Mouse (Mus musculus): ENCODE results near the gene Capn13. TPM values are rescaled to one million over a fixed set of nuclear protein-coding genes. Genes with fewer than 3 reads are reported as not detected.

The Capn13 gene
- not detected for total RNA-seq (2021)
- long read RNA-seq, experiment 1 = 0 reads
- long read RNA-seq, experiment 2 = 0 reads

DNA sequence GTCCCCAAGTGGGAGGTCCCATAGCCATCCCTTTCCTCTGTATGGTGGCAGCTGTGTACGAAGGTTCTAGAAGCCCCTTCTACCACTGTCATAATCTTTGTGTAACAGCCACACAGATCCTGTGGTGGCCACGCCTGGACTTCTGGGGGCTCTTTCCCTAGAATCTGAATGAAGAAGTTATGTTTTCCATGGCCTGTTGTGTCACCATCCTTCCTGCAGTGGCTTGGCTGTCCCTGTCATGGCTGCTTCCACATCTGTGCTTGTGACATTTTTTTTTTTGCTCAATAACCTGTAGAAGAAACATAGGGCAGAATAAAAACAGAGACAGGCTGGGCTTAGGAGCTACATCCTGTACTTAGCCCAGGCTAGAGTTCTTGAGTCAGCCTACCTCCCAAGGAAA lies at the start of gene Capn13:
Gene Capn13 (minus strand): TSS at position 5 of the 400 bp plus-strand sequence.
- no peak for DNase-seq (ENCODE audit: low spot score in 2 of 2)

DNA sequence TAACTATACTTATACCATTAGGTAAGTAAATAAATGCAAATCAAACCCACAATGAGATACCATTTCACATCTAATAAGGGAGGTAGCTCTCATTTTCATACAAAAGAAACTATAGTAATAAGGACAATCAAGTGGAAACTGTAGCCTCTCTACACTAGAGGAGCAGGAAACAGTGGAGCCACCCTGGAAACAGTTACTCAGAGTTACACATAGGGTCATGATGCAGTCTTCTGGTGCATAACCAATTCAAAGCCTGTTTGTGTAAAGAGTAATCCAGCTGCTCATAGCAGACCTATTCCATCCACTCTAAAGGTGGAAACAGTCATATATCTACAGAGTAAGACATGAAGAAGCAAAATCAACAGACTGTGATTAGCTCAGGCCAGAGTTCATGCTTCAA lies 48.4 kb upstream of the Capn13 start:
- no peak for DNase-seq (ENCODE audit: low spot score in 2 of 2)

DNA sequence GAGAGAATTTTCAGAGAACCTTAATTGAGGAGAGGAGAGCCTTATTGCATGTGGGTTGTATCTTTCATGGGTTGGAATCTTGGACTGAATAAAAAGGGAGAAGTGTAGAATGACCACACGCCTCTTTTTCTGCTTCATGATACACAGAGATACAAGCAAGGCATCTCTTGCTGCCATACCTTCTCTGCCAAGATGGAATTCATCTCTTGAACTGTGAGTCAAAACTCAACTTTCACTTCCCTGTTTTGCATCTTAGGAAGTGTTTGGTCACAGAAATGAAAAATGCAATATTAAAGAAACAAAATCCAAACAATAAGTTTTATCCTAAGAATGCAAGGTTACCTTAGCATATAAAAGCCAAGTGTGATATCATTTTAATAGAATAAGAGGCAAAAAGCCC lies 40.1 kb upstream of the Capn13 start:
- DNase-seq (ENCODE audit: low spot score in 2 of 2) = no peak

DNA sequence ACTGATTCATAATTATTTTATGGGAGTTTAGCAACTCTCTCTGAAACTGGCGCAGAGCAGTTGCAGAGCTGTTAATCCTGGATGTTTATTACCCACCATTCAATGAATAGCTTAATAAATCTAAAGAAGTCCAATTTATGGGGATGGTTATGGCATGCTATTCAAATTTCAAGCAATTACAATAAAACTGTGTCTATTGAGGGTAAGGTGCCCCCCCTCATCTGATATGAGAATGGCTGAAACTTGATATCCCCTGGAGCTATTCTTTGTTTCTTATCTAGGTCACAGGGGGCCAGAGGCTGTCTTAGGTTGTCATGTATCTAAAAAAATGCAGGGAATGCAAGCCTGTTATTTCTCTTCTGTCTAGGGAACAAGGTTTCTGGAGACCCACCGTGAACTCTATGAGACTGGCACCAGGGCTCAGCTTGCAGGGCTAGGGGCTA lies 31.9 kb upstream of the Capn13 start:
- no peak for DNase-seq (ENCODE audit: low spot score in 2 of 2)

DNA sequence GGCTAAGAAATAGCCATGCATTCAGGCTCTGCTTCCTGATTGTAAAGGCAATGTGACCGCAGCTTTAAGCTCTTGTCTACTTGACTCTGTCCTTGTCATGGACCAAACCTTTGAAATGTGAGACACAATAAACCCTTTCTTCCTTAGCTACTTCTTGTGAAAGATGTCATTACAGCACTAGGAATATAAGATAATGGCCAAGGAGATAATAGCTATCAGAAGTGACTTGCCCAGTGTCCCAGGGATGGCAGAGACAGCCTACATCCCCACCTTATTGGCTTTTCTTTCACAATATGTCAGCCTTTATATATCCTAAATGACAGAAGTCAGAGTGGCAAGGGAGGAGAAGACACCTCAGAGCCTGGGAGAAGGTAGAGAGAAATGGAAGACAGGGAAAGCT lies 31.4 kb upstream of the Capn13 start:
- DNase-seq (ENCODE audit: low spot score in 2 of 2) = no peak

DNA sequence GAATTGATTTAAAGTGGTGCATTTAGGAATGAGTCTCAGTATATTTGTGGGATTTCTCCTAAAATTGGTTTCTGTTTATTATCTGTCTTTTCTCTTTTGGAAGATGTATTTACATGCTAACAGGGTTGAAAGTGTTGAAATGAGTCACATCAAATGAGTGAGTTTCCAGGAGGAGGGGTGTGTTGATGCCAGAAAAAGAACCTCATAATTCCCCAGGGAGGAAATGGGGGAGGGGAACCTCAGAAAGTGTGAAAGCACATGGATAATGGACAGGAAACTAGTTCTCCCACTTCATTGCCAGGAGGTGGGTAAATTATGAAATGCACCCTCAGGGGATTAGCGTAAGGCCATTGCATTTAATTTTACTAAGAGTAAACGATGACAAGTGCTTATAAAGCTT lies 16.7 kb upstream of the Capn13 start:
- no peak for DNase-seq (ENCODE audit: low spot score in 2 of 2)

DNA sequence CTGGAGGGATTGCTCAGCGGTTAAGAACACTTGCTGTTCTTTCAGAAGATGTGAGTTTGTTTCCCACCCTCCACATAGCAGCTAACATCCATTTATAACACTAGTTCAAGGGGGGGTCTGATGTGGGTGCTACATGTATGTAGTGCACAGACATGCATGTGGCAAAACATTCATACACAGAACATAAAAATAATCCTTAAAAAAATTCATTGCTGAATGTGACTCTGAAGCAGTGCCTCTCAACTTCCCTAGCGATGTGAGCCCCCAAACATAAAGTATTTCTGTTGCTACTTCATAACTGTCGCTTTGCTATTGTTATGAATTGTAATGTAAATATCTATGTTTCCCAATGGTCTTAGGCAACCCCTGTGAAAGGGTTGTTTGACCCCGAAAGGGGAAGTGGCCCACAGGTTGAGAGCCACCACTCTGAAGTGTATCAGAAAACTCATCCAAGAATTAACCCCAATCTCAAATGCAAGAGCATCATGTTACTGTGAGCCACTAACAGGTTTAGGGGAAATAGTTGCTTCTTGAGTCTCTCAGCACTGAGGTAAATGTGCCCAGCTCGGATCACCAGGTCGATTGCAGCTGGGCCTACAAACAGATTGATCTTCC lies 15.6 kb upstream of the Capn13 start:
- DNase-seq (ENCODE audit: low spot score in 2 of 2) = no peak

DNA sequence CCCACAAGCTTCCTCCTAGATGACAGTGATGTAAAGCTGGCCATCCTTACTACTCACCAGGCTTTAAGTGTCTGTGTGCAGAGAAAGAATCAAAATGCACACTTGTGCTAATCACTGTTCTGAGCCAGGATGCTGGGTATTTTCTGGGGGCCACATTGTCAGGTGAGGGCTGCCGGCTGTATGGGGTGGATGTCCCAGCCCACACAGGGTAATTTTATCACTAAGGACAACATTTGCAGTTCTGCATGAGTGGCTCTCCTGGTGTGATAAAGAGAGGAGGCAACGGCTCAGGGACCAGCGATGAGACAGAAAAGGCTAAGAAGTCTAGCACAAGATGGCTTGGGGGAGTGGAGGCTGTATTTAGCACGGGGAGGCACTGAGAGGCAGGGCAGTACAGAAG lies 11.2 kb upstream of the Capn13 start:
- no peak for DNase-seq (ENCODE audit: low spot score in 2 of 2)

DNA sequence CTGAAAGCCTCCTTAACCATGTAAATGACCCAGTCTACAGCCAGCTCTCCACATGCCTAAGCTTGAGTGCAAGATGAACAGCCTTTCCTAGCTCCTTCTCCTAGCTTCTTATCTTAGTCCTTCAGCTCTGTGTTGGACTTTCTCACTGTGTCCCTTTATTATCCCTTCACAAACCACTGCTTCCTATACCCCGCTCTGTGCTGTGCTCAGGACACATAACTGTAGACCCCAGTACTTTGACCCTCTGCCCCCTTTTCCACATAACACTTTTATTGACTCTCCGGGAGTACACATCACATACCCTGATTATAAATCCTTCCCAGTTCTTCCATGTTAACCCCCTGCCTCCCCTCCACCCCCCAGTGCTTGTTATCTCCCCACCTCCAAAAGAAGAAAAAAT lies 606 bp upstream of the Capn13 start:
- no peak for DNase-seq (ENCODE audit: low spot score in 2 of 2)

DNA sequence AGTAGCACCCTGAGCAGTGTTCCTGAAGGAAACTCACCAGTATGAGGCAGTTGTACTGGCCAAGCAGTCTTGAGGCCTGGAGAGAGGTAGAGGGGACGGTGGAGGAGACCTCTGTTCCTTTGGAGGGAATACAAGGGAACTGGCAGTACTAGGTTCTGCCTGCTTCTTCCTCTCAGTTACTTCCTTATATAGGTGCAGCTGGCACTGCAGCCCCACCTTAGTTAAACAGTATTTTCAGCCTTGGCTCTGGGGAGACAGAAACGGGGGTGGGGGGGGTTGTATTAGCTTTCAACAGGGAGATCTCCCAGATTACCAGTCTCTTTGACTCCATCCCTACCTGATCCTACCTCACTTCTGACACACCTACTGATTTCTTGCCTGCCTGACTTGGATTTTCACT lies 1.5 kb downstream of the Capn13 start:
- no peak for DNase-seq (ENCODE audit: low spot score in 2 of 2)

DNA sequence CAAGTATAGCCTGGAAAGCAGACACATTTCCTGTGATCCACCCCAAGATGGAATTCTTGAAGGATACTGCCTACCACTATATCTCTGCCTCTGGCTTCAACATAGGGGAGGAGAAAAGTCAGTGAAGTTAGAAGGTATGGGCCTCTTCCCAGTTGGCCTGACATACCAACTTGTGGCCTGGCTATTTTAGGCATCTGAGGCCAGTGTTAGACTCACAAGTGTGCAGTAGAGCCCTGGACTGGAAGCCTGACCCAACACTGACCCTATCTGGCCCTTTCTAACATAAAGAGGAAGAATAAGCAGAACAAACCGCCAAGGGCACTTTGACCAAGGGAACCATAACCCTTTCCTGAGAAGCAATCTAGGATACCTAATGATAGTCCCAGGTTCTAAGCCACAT lies 7.3 kb downstream of the Capn13 start:
- no peak for DNase-seq (ENCODE audit: low spot score in 2 of 2)

DNA sequence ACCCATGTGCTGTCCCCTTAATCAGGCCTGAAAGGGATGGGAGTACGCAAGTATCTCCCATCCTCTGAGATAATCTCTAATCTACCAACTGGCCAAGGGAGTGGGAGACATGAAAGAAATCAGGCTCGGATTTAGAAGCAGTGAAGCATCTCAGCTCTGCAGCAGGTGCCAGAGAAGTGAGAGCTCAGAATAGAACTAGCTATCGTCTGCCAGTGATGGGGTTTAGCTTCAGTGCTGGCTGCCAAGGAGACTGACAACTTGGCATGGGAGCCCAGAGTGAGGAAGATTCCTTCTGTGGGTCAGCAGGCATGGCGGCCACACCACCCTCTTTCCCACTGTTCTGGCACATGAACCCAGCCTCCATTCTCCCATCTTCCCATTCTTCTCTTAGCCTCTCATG lies 8.9 kb downstream of the Capn13 start:
- no peak for DNase-seq (ENCODE audit: low spot score in 2 of 2)

DNA sequence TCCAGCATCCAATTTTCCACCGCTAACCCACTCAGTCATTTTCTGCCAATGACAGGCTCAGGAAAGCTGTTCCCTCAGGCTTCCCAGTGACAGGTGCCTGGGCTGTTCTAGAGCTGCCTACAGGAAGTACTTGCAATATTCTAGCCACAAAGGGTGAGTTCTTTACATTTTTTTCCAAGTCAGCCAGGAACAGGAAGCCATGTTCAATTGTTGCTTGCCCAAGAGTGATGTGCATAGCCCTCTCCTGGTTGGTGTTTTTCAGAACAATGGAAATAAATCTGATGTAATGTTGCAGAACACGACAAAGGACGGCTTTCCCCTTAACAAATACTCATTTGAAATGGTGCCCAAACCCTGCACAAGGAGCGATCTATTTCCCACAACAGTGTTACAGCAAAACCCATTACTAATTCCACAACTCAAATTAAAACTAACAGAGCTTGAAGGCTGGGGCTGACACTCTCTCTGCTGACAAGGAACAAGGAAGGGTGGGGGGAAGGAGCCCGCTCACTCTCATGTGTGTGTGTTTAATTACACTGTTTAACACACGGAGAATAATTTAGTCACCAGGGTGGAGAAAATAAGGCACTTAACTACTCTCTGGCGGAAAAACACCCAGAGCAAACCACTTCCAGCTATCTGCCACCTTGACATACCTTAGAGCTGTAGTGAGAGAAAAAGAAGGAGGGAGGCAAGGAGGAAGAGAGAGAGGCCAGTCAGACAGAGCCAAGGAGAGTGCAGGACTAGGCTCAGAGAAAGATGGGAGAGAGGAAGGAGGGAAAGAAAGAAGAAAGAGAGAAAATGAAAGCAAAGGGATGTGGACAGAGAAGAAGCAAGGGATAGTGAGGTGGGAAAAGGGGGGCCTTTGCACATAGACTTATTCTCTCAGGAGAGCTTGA lies 10.2 kb downstream of the Capn13 start:
- DNase-seq (ENCODE audit: low spot score in 2 of 2) = no peak

DNA sequence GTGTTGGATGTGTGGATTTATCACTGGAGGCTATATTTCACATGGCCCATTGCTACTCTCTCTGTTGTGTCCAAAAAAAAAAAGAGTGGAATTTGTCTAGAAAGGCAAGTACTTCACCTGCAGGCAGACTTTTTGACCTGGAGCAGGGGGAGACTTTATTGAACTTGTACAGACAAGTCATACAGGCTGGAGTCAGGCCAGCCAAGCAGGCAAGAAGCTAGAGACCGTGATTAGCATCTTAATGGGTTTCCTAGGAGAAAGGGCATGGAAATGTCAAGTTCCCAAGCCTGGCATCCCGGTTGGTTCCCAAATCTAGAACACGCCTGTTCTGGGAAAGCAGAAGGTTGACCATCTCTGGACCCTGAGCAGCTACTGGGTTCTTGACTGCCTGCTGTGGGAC lies 11.3 kb downstream of the Capn13 start:
- no peak for DNase-seq (ENCODE audit: low spot score in 2 of 2)

DNA sequence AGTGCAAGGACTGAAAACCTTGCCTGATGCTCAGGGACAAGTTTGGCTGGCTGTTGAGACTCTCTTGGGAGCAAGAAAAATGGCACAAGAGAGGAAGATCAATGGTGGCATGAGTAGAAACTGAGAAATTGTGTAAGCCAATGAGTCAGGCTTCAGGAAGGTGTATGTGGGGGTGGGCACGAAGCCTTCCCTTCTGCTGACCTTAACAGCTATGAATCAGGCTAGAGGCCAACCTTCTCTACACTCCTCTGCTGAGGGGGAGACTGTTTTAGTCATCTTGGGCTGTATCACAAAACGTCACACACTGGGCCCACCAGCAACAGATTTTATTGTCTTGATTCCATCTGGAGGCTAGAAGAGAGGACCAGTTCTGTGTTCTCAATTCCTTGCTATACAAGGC lies 14.1 kb downstream of the Capn13 start:
- no peak for DNase-seq (ENCODE audit: low spot score in 2 of 2)

DNA sequence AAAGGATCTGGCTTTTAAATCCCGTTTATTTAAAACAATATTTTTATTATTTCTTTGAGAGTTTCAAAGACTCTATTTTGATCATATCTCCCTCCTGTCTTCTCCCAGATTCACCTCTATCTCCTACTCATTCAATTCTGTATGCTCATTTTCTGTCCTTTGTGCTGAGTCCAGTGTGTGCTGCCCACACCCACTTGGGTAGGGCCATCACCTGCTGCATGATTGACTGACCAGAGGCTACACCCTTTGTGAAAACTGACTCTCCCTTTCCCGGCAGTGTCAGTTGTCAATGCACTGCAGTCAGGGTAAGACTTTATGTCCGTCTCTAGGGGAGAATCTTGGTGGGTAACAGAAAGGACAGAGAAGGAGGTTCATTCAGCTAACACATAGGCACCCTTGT lies 14.7 kb downstream of the Capn13 start:
- no peak for DNase-seq (ENCODE audit: low spot score in 2 of 2)

DNA sequence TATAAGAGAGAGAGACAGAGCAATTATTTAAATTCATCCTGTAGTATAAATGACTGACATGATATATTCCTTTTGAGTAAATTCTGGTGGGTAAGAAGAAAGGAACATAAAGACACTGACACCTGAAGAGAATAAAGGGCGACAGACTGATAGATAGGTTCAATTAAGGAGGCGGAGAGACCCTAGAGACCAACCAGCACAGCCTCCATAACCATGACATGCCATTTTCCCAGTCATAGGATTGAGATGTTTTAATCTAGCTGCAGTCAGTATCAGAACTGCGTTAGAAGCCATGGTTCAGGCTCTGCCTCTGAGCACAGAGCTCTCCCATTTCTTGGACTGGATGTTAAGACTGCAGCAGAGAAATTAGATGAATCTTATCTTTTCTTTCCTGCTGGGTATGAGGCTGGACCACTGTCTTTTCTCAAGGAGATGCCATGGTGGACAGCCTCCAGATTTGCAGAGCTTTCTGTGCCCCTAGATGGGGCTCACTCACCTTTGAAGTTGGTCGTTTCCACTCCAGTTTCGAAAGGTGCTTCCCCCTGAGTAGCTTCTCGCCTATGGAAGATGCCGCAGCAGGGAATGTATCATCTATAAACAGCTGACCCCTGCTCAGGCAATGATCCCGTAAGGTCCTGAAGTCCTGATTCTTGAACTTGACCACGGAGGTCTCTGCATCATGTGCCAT lies 18.2 kb downstream of the Capn13 start:
- no peak for DNase-seq (ENCODE audit: low spot score in 2 of 2)

DNA sequence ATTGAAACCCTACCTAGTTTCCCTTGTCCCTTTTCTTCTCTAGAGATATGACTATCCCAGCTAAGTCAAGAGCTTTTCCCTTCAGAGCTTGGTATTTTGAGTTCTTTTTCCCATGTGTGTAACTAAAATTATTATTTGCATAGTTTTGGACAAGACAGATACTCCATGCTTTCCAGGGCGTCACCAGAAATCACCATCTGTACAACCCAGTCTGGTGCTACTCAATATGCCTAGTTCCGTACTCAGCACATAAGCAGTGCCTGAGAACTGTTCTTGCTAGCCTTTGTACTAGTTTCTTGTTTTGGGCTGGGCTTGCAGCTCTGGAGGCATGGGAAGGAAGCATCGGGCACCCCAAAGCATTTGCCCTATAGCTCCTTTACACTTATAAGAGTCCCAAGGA lies 19.0 kb downstream of the Capn13 start:
- no peak for DNase-seq (ENCODE audit: low spot score in 2 of 2)

DNA sequence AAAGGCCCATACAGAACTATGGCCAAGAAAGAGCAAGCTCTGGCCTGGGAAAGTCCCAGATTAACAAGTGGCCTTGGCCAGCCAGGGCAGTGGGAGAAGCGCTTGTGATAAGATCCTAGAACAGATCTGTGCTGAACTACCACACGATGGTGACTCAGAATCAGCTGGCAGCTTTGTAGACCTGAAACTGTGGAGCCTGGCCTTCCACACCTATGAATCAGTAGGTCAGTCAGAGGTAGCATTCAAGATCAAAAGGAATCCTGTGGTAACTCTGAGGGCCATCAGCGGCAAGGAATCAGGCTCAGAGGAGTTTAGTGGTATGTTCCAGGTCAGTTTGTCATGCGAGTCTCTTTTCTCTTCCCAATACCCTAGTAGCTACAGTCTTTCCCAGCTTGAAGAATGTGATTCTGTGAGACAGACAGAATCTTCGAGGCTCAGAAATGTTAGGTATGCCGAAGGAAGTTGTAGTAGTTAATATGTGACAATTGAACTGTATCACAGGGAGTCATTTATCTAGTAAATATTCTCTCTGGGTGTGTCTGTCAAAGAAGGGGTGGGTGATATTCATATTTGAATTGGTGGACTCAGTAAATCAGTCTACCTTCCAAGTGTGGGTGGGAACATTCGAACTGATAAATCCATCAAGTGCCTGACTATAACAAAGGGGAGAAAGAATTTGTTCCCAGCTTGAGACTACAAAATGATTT lies 22.7 kb downstream of the Capn13 start:
- DNase-seq (ENCODE audit: low spot score in 2 of 2) = no peak

DNA sequence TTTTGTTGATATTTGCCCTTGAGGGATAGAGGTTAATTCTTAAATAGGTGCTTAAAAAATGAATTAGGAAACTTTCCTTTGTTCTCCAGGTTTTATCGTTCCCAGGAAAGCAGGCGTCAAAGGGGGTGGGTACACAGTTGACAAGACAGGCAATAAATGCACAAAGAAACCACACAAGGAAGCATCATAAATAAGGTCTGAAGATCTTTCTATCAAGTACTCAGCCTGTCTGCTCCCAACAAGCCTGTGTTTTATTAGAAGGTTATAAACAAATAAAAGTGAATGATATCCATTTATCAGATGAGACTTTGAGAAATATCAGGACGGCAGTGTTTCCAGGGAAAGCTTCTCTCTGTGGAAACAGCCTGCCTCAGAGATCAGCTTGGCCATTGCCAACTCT lies 33.3 kb downstream of the Capn13 start:
- DNase-seq (ENCODE audit: low spot score in 2 of 2) = no peak

DNA sequence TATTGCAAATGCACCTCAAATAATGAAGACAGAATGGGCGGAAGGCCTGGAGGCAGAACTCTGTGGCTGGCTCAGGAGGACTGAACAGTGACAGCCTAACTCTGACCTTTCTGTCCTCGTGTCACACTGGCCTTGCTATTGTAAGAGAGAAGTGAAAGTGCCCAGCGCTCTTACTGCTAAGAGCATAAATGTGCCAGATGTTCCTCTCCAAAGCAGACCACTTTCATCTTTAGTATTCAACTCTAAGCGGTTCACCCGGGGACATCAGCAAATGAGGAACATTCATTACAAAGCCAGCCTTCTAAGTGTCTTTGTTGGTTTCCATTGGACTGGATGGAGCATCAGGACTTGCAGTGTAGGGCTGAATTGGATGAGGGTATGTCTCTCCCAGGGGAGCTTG lies 39.6 kb downstream of the Capn13 start:
- no peak for DNase-seq (ENCODE audit: low spot score in 2 of 2)
